Mouse (Mus musculus) kidney, embryonic 14.5 days (tissue): ENCODE measurements around the gene Hspd1. TPM values are rescaled to one million over a fixed set of nuclear protein-coding genes. Genes with fewer than 3 reads are reported as not detected.
A peak's percentile ranks its signal among the peaks of the same experiment; 100 is the strongest.

Experiments
- ATAC-seq: fragments of 200-750 bp; cut with Nextera tagmentation; 2 replicates; pipeline ENCODE4 v1.8.0; 2017; ENCODE audit warnings: moderate number of reproducible peaks, mild to moderate bottlenecking, moderate TSS enrichment, moderate library complexity; ENCODE audit not compliant: low FRiP score, low TSS enrichment
- H3K27ac ChIP-seq: fragments of 300-500 bp; sonication (generic); 2 replicates; pipeline ENCODE4 v1.5.1; 2014; ENCODE audit warnings: low read depth, mild to moderate bottlenecking, low read length, moderate library complexity, mixed read lengths
- H3K27me3 ChIP-seq: fragments of 300-500 bp; sonication (generic); 2 replicates; pipeline ENCODE4 v1.6.1; 2014; ENCODE audit warnings: mild to moderate bottlenecking, low read length; ENCODE audit not compliant: control insufficient read depth, insufficient read depth
- H3K36me3 ChIP-seq: fragments of 300-500 bp; sonication (generic); 2 replicates; pipeline ENCODE4 v1.6.1; 2014; ENCODE audit warnings: low read length, mixed read lengths; ENCODE audit not compliant: control insufficient read depth, insufficient read depth
- H3K4me1 ChIP-seq: fragments of 300-500 bp; sonication (generic); 2 replicates; pipeline ENCODE4 v1.6.1; 2014; ENCODE audit warnings: low read length, mixed read lengths; ENCODE audit not compliant: control insufficient read depth, insufficient read depth
- H3K4me2 ChIP-seq: fragments of 300-500 bp; sonication (generic); replicated peaks from 2 replicates; pipeline ENCODE4 v1.6.1; 2014; ENCODE audit warnings: low read depth, mild to moderate bottlenecking, low read length
- H3K4me3 ChIP-seq: fragments of 300-500 bp; sonication (generic); 2 replicates; pipeline ENCODE4 v1.5.1; 2014; ENCODE audit warnings: mild to moderate bottlenecking, low read length
- H3K9ac ChIP-seq: fragments of 300-500 bp; sonication (generic); 2 replicates; pipeline ENCODE4 v1.6.1; 2014; ENCODE audit warnings: low read depth, mild to moderate bottlenecking, low read length, moderate library complexity
- H3K9me3 ChIP-seq: fragments of 300-500 bp; sonication (generic); 2 replicates; pipeline ENCODE4 v1.6.1; 2016; ENCODE audit warnings: low read length; ENCODE audit not compliant: control insufficient read depth
- WGBS: fragments of 180-500 bp; shearing (Covaris S2); extraction: QIAGEN DNeasy Blood & Tissue Kit; methylation state at CpG from one replicate; pipeline ENCODE4 v1.1.7; 2014; 5-methylcytosine and 5-hydroxymethylcytosine counted together
- polyA plus RNA-seq: library from polyadenylated mRNA; unstranded; fragments of >200 nt; fragmentation: Nextera tagmentation; extraction: Ambion mirVana; gene quantifications from 2 replicates; pipeline ENCODE4 v1.2.1, GENCODE M21; 2014

Gene Hspd1
- polyA plus RNA-seq, 1 experiment from 2014 or later, result 402 TPM

DNA sequence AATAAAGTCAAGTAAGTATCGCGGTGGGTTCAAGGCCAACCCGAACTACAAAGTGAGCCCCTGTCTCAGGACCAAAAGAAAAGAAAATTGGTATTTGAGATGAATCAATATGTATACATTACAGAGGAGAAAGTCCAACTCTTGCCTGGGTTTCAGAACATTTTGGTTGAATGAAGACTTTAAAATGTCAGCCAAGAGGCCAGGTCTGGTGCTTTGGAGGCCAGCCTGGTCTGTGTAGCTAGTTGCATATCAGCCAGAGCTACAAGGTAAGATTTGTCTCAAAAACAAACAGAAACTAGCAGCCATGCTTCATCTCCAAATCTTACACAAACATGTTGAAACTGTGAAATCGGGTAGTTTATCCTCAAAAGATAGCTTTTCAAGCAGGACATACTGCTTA, 34.4 kb downstream of the Hspd1 start:
- H3K9me3 ChIP-seq, result no peaks in the 10 kb centered on the region
- H3K9ac ChIP-seq, result peak overlapping the region; percentile 75; the same call in 1 of the 2 replicates
- peak overlapping the region; percentile 60 for H3K4me2 ChIP-seq
- no peaks in the 10 kb centered on the region for H3K36me3 ChIP-seq
- no peaks in the 10 kb centered on the region for H3K27me3 ChIP-seq
- 0 out of 2 replicates have a peak, but pooled peaks cover 3% of the 10 kb centered on the region for H3K4me1 ChIP-seq
- no peak for ATAC-seq
- 67% methylated on average over 4 of the region's 4 CpGs for WGBS
- peak overlapping the region; percentile 82 for H3K4me3 ChIP-seq
- H3K27ac ChIP-seq, result no peak overlapping the region

DNA sequence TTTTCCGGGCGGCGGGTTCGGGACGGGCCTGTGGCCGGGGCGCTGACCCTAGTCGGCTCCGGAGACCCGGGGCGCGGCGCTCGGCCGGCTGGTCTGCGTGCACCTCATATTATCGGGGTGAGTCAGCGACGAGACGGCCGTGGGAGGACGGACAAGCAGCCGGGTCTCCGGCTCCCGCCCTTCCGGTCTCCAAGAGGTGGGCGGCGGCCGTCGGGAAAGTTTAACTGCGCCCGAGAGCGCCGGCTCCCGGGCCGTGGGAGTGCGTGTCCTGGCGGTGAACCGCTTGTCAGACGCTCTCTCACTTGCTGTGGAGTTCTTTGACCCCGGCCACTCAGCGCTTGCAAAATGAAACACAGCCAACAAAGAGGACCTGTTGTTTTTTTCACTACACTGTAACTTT, 35.0 kb downstream of the Hspd1 start:
- H3K27ac ChIP-seq, result peak overlapping the region; percentile 74
- under 1% methylated on average over 38 of the region's 42 CpGs for WGBS
- H3K9me3 ChIP-seq, result no peaks in the 10 kb centered on the region
- peak overlapping the region; percentile 60 for H3K4me2 ChIP-seq
- no peaks in the 10 kb centered on the region for H3K36me3 ChIP-seq
- H3K9ac ChIP-seq, result peak overlapping the region; percentile 75
- H3K4me3 ChIP-seq, result peak overlapping the region; percentile 82
- no peaks in the 10 kb centered on the region for H3K27me3 ChIP-seq
- ATAC-seq, result peak; percentile 78; the same call in 1 of the 2 replicates
- 0 out of 2 replicates have a peak, but pooled peaks cover 3% of the 10 kb centered on the region for H3K4me1 ChIP-seq

DNA sequence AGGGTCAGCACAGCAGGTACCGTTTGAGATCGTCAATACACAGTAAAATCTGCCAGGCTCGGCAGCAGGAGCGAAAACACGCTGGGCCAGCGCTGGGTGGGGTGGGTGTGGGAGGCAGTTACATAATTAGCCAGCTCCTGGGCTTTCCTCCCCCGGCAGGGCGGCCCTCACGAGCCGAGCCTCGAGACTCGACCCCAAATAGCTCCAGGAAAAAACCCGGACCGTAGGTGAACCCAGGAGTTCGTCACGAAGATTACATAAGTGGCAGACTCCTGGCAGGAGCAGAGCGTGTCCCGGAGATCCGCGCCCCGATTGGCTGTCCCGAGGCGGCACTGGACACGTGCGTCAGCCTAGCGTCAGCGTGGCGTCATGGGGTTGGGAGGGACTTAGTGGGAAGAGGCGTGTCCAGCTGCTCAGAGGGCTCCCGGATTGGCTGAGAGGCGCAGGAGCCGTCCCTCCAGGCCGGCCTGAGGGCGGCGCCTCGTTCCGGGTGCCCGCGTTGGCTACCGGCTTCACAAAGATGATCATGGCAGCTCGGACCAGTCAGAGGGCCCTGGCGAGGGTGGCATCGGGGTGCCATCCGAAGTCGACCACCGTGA, 35.6 kb downstream of the Hspd1 start, which contains the start of gene Coq10b:
Gene Coq10b, plus strand, starts transcription at position 416 of the 599 bp plus-strand sequence.
- H3K4me1 ChIP-seq, result 0 out of 2 replicates have a peak, but pooled peaks cover 3% of the 10 kb centered on the region
- H3K27me3 ChIP-seq, result no peaks in the 10 kb centered on the region
- WGBS, result under 1% methylated on average over 46 of the region's 46 CpGs
- peak within 1 kb of the TSS; percentile 74 for H3K27ac ChIP-seq
- ATAC-seq, result peak; percentile 100
- peak within 1 kb of the TSS; percentile 75 for H3K9ac ChIP-seq
- H3K9me3 ChIP-seq, result no peaks in the 10 kb centered on the region
- no peaks in the 10 kb centered on the region for H3K36me3 ChIP-seq
- H3K4me2 ChIP-seq, result peak within 1 kb of the TSS; percentile 85
- H3K4me3 ChIP-seq, result peak within 1 kb of the TSS; percentile 82

DNA sequence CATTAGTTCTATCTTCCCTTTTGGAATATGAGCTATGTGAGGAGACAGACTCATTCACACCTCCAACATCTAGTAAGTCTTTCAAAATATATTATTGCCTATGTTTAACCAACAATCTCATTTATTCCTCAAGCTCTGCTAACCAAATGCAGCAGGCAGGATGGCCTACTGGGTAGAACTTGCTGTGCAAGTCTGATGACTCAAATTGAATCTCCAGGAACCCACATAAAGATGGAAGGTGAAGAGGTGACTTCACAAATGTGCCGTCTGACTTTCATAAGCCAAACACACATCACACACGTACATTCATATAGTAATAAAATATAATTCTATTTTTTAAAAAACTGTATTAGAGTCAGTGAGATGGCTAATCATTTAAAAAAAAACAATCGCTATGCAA, 36.4 kb downstream of the Hspd1 start:
- WGBS, result 75% methylated on average over 3 of the region's 3 CpGs
- peak overlapping the region; percentile 85; the same call in 1 of the 2 replicates for H3K4me2 ChIP-seq
- no peak overlapping the region for H3K27ac ChIP-seq
- ATAC-seq, result no peak
- no peak overlapping the region for H3K9ac ChIP-seq
- no peaks in the 10 kb centered on the region for H3K9me3 ChIP-seq
- no peaks in the 10 kb centered on the region for H3K27me3 ChIP-seq
- H3K36me3 ChIP-seq, result no peaks in the 10 kb centered on the region
- 0 out of 2 replicates have a peak, but pooled peaks cover 3% of the 10 kb centered on the region for H3K4me1 ChIP-seq
- H3K4me3 ChIP-seq, result peak overlapping the region; percentile 82; the same call in 1 of the 2 replicates

DNA sequence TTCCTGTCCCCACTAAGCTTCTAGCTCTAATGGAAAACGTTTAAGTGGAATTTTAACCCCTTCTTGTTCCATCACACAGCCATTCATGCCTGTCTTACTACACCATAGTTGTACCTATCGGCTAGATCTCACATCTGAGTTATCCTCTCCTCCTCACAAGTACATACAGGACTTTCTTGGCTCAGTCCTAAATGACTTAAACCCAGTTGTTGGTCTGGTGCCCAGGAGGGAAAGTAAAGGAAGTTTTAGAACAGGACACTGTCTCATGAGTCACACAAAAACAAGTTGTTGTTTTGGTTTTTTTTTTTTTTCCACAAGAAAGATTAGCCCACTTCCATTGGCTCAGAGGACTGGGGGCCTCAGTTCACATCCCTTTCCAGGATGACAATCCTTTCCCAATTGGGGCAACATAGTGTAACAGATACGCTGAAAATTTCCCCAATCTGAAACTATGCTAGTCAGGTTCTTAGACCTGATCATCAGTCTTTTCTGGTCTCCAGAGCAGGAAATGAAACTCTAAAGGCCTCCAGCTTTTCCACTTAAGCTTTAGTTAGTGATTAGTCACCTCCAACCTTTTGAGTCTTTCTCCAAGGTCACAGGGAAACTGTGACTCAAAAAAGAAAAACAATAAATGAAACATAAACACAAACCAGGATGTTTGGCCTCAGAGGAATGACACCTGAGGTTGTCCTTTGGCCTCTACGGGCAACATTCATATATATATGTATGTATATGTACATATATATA, 39.0 kb downstream of the Hspd1 start:
- H3K36me3 ChIP-seq, result no peaks in the 10 kb centered on the region
- no peak for ATAC-seq
- H3K4me1 ChIP-seq, result 0 out of 2 replicates have a peak, but pooled peaks cover 3% of the 10 kb centered on the region
- H3K9ac ChIP-seq, result no peak overlapping the region
- 72% methylated on average over 4 of the region's 4 CpGs for WGBS
- H3K27ac ChIP-seq, result no peak overlapping the region
- H3K4me3 ChIP-seq, result no peak overlapping the region
- no peak overlapping the region for H3K4me2 ChIP-seq
- H3K9me3 ChIP-seq, result no peaks in the 10 kb centered on the region
- H3K27me3 ChIP-seq, result no peaks in the 10 kb centered on the region

DNA sequence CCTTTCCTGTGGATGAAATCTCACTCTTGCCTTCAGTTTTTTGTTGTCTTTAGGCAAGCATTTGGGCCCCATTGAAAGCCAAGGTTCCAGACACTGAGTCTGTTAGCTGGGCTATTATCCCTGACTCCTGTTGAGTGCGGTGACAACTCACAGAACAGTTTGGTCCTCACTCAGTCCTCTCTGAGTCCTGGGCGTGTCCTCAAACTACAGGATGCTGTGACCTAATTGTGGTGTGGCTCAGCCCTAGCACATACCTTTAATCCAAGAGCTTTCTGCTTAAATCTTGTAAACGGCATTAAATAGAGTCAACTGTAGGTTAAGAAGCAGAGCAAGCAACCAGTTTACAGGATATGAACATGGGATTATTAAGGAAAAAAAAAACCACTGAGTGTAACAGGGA, 44.9 kb downstream of the Hspd1 start:
- no peaks in the 10 kb centered on the region for H3K27me3 ChIP-seq
- WGBS, result 77% methylated on average over 3 of the region's 3 CpGs
- H3K27ac ChIP-seq, result no peak overlapping the region
- H3K4me2 ChIP-seq, result no peak overlapping the region
- ATAC-seq, result no peak
- no peak overlapping the region for H3K9ac ChIP-seq
- H3K4me1 ChIP-seq, result no peaks in the 10 kb centered on the region
- H3K4me3 ChIP-seq, result no peak overlapping the region
- no peaks in the 10 kb centered on the region for H3K36me3 ChIP-seq
- H3K9me3 ChIP-seq, result peaks cover 3% of the 10 kb centered on the region; the same call in 1 of the 2 replicates

DNA sequence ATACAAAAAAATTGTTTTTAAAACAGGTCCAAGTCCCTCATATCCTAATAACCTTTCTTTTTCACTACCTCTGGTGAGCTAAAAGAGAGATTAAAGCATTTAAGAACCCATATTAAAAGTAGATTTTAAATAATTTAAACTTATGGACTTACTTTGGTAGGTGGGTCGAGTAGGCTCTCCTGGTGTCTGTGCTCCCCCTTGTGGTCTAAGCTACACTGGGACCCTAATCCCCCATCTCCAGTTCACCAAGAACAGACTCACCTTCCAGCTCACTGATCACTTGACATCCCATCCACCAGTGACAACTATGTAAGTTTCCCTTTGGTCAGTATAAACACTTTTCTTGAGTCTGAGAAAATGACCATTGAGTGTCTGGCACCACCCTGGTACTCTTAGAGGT, 45.8 kb downstream of the Hspd1 start:
- Histone ChIP-seq H3K4me3 (no peak overlapping the region), H3K4me1 (no peaks in the 10 kb centered on the region), H3K36me3 (no peaks in the 10 kb centered on the region), H3K9me3 (peaks cover 3% of the 10 kb centered on the region; the same call in 1 of the 2 replicates), H3K9ac (no peak overlapping the region), H3K27me3 (no peaks in the 10 kb centered on the region), H3K27ac (no peak overlapping the region), H3K4me2 (no peak overlapping the region)
- ATAC-seq, result no peak
- 62% methylated on average over 1 of the region's 1 CpGs for WGBS

DNA sequence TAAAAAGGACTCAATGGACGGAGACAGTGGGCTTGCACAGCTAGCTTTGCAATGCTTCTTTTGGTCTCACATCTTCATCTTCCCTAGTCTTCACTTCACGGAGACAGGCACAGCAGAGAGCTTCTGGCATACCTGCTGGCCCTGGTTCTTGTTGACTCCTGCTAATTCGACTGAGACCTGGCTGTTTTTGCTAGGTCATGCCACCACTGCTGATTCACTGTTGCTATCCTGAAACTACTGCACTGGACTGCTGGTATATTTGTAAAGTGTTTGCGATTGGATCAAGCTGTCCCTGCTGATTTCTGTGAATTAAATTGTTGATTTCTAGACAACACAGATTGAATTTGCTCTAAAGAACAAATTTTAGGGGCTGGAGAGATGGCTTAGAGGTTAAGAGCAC, 46.4 kb downstream of the Hspd1 start:
- Histone ChIP-seq H3K4me1 (no peaks in the 10 kb centered on the region), H3K27me3 (no peaks in the 10 kb centered on the region), H3K4me3 (no peak overlapping the region), H3K4me2 (no peak overlapping the region), H3K36me3 (no peaks in the 10 kb centered on the region), H3K27ac (no peak overlapping the region), H3K9me3 (peaks cover 3% of the 10 kb centered on the region; the same call in 1 of the 2 replicates), H3K9ac (no peak overlapping the region)
- 87% methylated on average over 4 of the region's 4 CpGs for WGBS
- ATAC-seq, result no peak

DNA sequence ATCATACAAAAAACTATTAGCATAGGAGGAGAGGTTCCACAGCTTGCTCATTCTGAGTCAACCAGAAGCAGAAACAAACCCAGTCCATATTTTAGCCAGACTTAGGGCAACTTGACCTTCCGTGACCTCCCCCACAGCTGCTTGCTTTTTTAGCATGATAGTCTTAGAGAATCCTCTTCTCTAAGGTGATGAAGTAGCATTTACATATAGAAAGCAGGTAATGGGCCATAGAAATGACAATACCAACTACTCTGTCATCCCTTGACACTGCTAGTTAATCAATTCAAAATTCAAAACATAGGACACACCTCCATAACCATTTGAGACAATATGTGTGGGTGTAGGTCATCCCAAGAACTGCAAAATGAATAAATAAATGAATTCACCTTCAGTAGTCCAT, 48.1 kb downstream of the Hspd1 start:
- no peak overlapping the region for H3K4me3 ChIP-seq
- H3K4me2 ChIP-seq, result no peak overlapping the region
- no peaks in the 10 kb centered on the region for H3K27me3 ChIP-seq
- H3K36me3 ChIP-seq, result no peaks in the 10 kb centered on the region
- no peak overlapping the region for H3K9ac ChIP-seq
- ATAC-seq, result no peak
- 95% methylated on average over 1 of the region's 1 CpGs for WGBS
- H3K27ac ChIP-seq, result no peak overlapping the region
- H3K9me3 ChIP-seq, result peaks cover 3% of the 10 kb centered on the region; the same call in 1 of the 2 replicates
- no peaks in the 10 kb centered on the region for H3K4me1 ChIP-seq
